Mouse (Mus musculus): Measurements from ENCODE around the gene Iqcf1. TPM values are rescaled to one million over a fixed set of nuclear protein-coding genes. Genes with fewer than 3 reads are reported as not detected.

The Iqcf1 gene
- total and polyA plus RNA-seq, 2 experiments from 2014 or later: not detected

GRCm38 (mm10) chr9:106465571-106466200, 34.1 kb upstream of the Iqcf1 start, which contains the start of gene Gpr62:
TSS of gene Gpr62 (minus strand) at chr9:106465938.
- TF ChIP-seq CTCF (IDR thresholded peaks at IDR 0.05; ENCODE audit: low read depth): no peak
- ATAC-seq (peak; percentile 47), DNase-seq (peak; percentile 59)
- H3K9ac ChIP-seq: peak within 1 kb of the TSS; percentile 81
- peak within 1 kb of the TSS; percentile 54 for H3K4me3 ChIP-seq (ENCODE audit: low read depth, low read length)
- H3K4me1 ChIP-seq (ENCODE audit: insufficient read depth): peaks cover 7% of the 10 kb centered on the region; the same call in 1 of the 2 replicates
- H3K9me3 ChIP-seq (ENCODE audit: low read length): no peaks in the 10 kb centered on the region
- H3K27ac ChIP-seq (ENCODE audit: low read depth, low read length): peak within 1 kb of the TSS; percentile 82
- 20% methylated on average over 26 of the region's 26 CpGs for WGBS
- H3K36me3 ChIP-seq (ENCODE audit: insufficient read depth): peaks cover 35% of the 10 kb centered on the region
- no peaks in the 10 kb centered on the region for H3K27me3 ChIP-seq (ENCODE audit: insufficient read depth, low read length)
- H3K4me2 ChIP-seq (ENCODE audit: low read depth): peak within 1 kb of the TSS; percentile 99

GRCm38 (mm10) chr9:106466721-106467120, 33.0 kb upstream of the Iqcf1 start:
- ATAC-seq (no peak), DNase-seq (no peak)
- no peak for TF ChIP-seq CTCF (IDR thresholded peaks at IDR 0.05; ENCODE audit: low read depth)
- Histone ChIP-seq H3K27me3 (ENCODE audit: insufficient read depth, low read length) (no peaks in the 10 kb centered on the region), H3K4me3 (ENCODE audit: low read depth, low read length) (no peak overlapping the region), H3K4me2 (ENCODE audit: low read depth) (no peak overlapping the region), H3K36me3 (ENCODE audit: insufficient read depth) (peaks cover 27% of the 10 kb centered on the region), H3K9ac (no peak overlapping the region), H3K27ac (ENCODE audit: low read depth, low read length) (no peak overlapping the region), H3K9me3 (ENCODE audit: low read length) (no peaks in the 10 kb centered on the region), H3K4me1 (ENCODE audit: insufficient read depth) (peaks cover 7% of the 10 kb centered on the region; the same call in 1 of the 2 replicates)
- 94% methylated on average over 6 of the region's 6 CpGs for WGBS

GRCm38 (mm10) chr9:106467746-106468145, 32.0 kb upstream of the Iqcf1 start:
- TF ChIP-seq CTCF (IDR thresholded peaks at IDR 0.05; ENCODE audit: low read depth): no peak
- no peak for DNase-seq
- H3K36me3 ChIP-seq (ENCODE audit: insufficient read depth): peaks cover 18% of the 10 kb centered on the region
- no peak overlapping the region for H3K4me3 ChIP-seq (ENCODE audit: low read depth, low read length)
- no peak overlapping the region for H3K27ac ChIP-seq (ENCODE audit: low read depth, low read length)
- H3K27me3 ChIP-seq (ENCODE audit: insufficient read depth, low read length): no peaks in the 10 kb centered on the region
- 87% methylated on average over 7 of the region's 7 CpGs for WGBS
- no peak overlapping the region for H3K4me2 ChIP-seq (ENCODE audit: low read depth)
- no peak for ATAC-seq
- no peak overlapping the region for H3K9ac ChIP-seq
- H3K9me3 ChIP-seq (ENCODE audit: low read length): no peaks in the 10 kb centered on the region
- H3K4me1 ChIP-seq (ENCODE audit: insufficient read depth): peaks cover 7% of the 10 kb centered on the region; the same call in 1 of the 2 replicates

- ATAC-seq (no peak), DNase-seq (no peak)
- Histone ChIP-seq H3K36me3 (ENCODE audit: insufficient read depth) (0 out of 2 replicates have a peak, but pooled peaks cover 3% of the 10 kb centered on the region), H3K4me3 (ENCODE audit: low read depth, low read length) (no peak overlapping the region), H3K9me3 (ENCODE audit: low read length) (no peaks in the 10 kb centered on the region), H3K9ac (no peak overlapping the region), H3K27me3 (ENCODE audit: insufficient read depth, low read length) (no peaks in the 10 kb centered on the region), H3K4me1 (ENCODE audit: insufficient read depth) (peaks cover 7% of the 10 kb centered on the region; the same call in 1 of the 2 replicates), H3K4me2 (ENCODE audit: low read depth) (no peak overlapping the region), H3K27ac (ENCODE audit: low read depth, low read length) (no peak overlapping the region)
- 81% methylated on average over 6 of the region's 6 CpGs for WGBS
- TF ChIP-seq CTCF (IDR thresholded peaks at IDR 0.05; ENCODE audit: low read depth): no peak
Measured at GRCm38 (mm10) chr9:106469317-106469716, 30.4 kb upstream of the Iqcf1 start.

- H3K9me3 ChIP-seq (ENCODE audit: low read length): no peaks in the 10 kb centered on the region
- H3K4me2 ChIP-seq (ENCODE audit: low read depth): no peak overlapping the region
- 69% methylated on average over 9 of the region's 9 CpGs for WGBS
- peaks cover 7% of the 10 kb centered on the region; the same call in 1 of the 2 replicates for H3K4me1 ChIP-seq (ENCODE audit: insufficient read depth)
- no peaks in the 10 kb centered on the region for H3K36me3 ChIP-seq (ENCODE audit: insufficient read depth)
- ATAC-seq (no peak), DNase-seq (no peak)
- no peak overlapping the region for H3K9ac ChIP-seq
- H3K27ac ChIP-seq (ENCODE audit: low read depth, low read length): no peak overlapping the region
- no peak overlapping the region for H3K4me3 ChIP-seq (ENCODE audit: low read depth, low read length)
- TF ChIP-seq CTCF (IDR thresholded peaks at IDR 0.05; ENCODE audit: low read depth): no peak
- no peaks in the 10 kb centered on the region for H3K27me3 ChIP-seq (ENCODE audit: insufficient read depth, low read length)
Measured at GRCm38 (mm10) chr9:106469776-106470175, 30.0 kb upstream of the Iqcf1 start.

GRCm38 (mm10) chr9:106470991-106471750, 28.6 kb upstream of the Iqcf1 start:
- Histone ChIP-seq H3K9ac (no peak overlapping the region), H3K9me3 (ENCODE audit: low read length) (no peaks in the 10 kb centered on the region), H3K4me3 (ENCODE audit: low read depth, low read length) (no peak overlapping the region), H3K4me1 (ENCODE audit: insufficient read depth) (no peaks in the 10 kb centered on the region), H3K4me2 (ENCODE audit: low read depth) (no peak overlapping the region), H3K36me3 (ENCODE audit: insufficient read depth) (no peaks in the 10 kb centered on the region), H3K27me3 (ENCODE audit: insufficient read depth, low read length) (no peaks in the 10 kb centered on the region), H3K27ac (ENCODE audit: low read depth, low read length) (no peak overlapping the region)
- DNase-seq (no peak), ATAC-seq (no peak)
- 59% methylated on average over 14 of the region's 14 CpGs for WGBS
- no peak for TF ChIP-seq CTCF (IDR thresholded peaks at IDR 0.05; ENCODE audit: low read depth)

- H3K27me3 ChIP-seq (ENCODE audit: insufficient read depth, low read length): no peaks in the 10 kb centered on the region
- no peaks in the 10 kb centered on the region for H3K9me3 ChIP-seq (ENCODE audit: low read length)
- H3K9ac ChIP-seq: no peak overlapping the region
- DNase-seq (no peak), ATAC-seq (no peak)
- no peak for TF ChIP-seq CTCF (IDR thresholded peaks at IDR 0.05; ENCODE audit: low read depth)
- no peak overlapping the region for H3K4me3 ChIP-seq (ENCODE audit: low read depth, low read length)
- no peaks in the 10 kb centered on the region for H3K36me3 ChIP-seq (ENCODE audit: insufficient read depth)
- WGBS: 24% methylated on average over 5 of the region's 5 CpGs
- H3K4me2 ChIP-seq (ENCODE audit: low read depth): no peak overlapping the region
- H3K4me1 ChIP-seq (ENCODE audit: insufficient read depth): no peaks in the 10 kb centered on the region
- no peak overlapping the region for H3K27ac ChIP-seq (ENCODE audit: low read depth, low read length)
Measured at GRCm38 (mm10) chr9:106471892-106472291, 27.9 kb upstream of the Iqcf1 start.
